Mouse (Mus musculus): ENCODE results near the gene Atp4b.

- no peak for TF ChIP-seq TAL1 (IDR thresholded peaks at IDR 0.05; ENCODE audit: low read length)
- TF ChIP-seq GATA1 (IDR thresholded peaks at IDR 0.05; ENCODE audit: low read length) = no peak
Measured at GRCm38 (mm10) chr8:13382536-13382935, 14.1 kb downstream of the Atp4b start.

Measured in erythroblast, embryonic 14.5 days (primary cell).